Comparison of ENCODE assay signal across 8 mouse cellular contexts in genomic region chr7:61982203-61982932, GRCm38 (mm10).
DNase-seq lines count a peak whose midpoint lies in the region; TF ChIP-seq lines count a peak whose summit lies in the region.

No protein-coding gene starts in this region.

- no peaks in the 10 kb centered on the region for H3K4me1 ChIP-seq in embryonic fibroblast, embryonic 13.5 days (ENCODE audit: control insufficient read depth, insufficient read depth, low read length)

- DNase-seq in urinary bladder, postnatal 14 days (ENCODE audit: low spot score): peak; percentile 7
- DNase-seq in urinary bladder, adult 2 months (ENCODE audit: low spot score): no peak
- DNase-seq in layer of hippocampus, adult 9-11 months: peak; percentile 78
- DNase-seq in lung, postnatal 4 days: peak; percentile 43 to 75
- DNase-seq in spleen, postnatal 10 days (ENCODE audit: low spot score in 2 of 2): no peak
- DNase-seq in spleen, postnatal 14 days (ENCODE audit: low spot score in 2 of 2): no peak
- DNase-seq in gastrocnemius, postnatal 14 days: no peak

- H3K27ac ChIP-seq in embryonic fibroblast, embryonic 13.5 days (ENCODE audit: insufficient read depth, low read length): peak overlapping the region; percentile 52; the same call in 1 of the 2 replicates

- H3K4me3 ChIP-seq in embryonic fibroblast, embryonic 13.5 days (ENCODE audit: insufficient read depth, low read length): no peak overlapping the region

- no peak for TF ChIP-seq CTCF in embryonic fibroblast, embryonic 13.5 days (IDR thresholded peaks at IDR 0.05; ENCODE audit: borderline replicate concordance, insufficient read depth, low read length)

- intact Hi-C loops in gastrocnemius, postnatal 14 days (cut with DNase I; ENCODE audit: low total_unique reads): no loop called here

- peak; percentile 44; the same call in 1 of the 2 replicates for TF ChIP-seq POLR2A in embryonic fibroblast, embryonic 13.5 days (IDR thresholded peaks at IDR 0.05; ENCODE audit: low read depth, low read length)

Comparison
In these comparisons a context has a peak if more than half of its experiments do, and no peak if none do; other contexts are left out.
1. DNase-seq: peak in urinary bladder, postnatal 14 days (single experiment), layer of hippocampus, adult 9-11 months (single experiment) and lung, postnatal 4 days (2 of 2); none in urinary bladder, adult 2 months (single experiment), spleen, postnatal 10 days (0 of 2), spleen, postnatal 14 days (0 of 2) and gastrocnemius, postnatal 14 days (single experiment).